In genomic region chr7:132245730-132246129, GRCm38 (mm10) we compare ENCODE assay signal across 17 mouse cellular contexts.
DNase-seq lines count a peak whose midpoint lies in the region; ATAC-seq and TF ChIP-seq lines count a peak whose summit lies in the region.
"Had no signal": no experiment of that assay in that cellular context is flagged by ENCODE, and none has a peak within 500 bp of the region (broad histone marks: within the 10 kb centered on the region; RNA-seq: fewer than 3 reads in every experiment).

No protein-coding gene starts in this region.

- no peak for ATAC-seq in forebrain, embryonic 12.5 days (ENCODE audit: low FRiP score)
- no peak for ATAC-seq in forebrain, embryonic 16.5 days
- ATAC-seq in kidney, embryonic 14.5 days (ENCODE audit: low FRiP score, low TSS enrichment): no peak
- ATAC-seq in heart, postnatal 0 days (ENCODE audit: insufficient read depth, low read depth): peak; percentile 34; the same call in 1 of the 2 replicates
- peak; percentile 62 for ATAC-seq in lung, postnatal 0 days
- ATAC-seq: intestine, embryonic 15.5 days; midbrain, embryonic 15.5 days had no signal

- H3K9me3 ChIP-seq in forebrain, embryonic 12.5 days: no peaks in the 10 kb centered on the region
- no peaks in the 10 kb centered on the region for H3K9me3 ChIP-seq in forebrain, embryonic 16.5 days (ENCODE audit: control insufficient read depth, low read length)
- H3K9me3 ChIP-seq in kidney, embryonic 14.5 days (ENCODE audit: control insufficient read depth, low read length): no peaks in the 10 kb centered on the region
- no peaks in the 10 kb centered on the region for H3K9me3 ChIP-seq in heart, postnatal 0 days (replicated peaks; ENCODE audit: control insufficient read depth, low read length)
- H3K9me3 ChIP-seq in lung, postnatal 0 days (ENCODE audit: low read length): no peaks in the 10 kb centered on the region
- H3K9me3 ChIP-seq: heart, embryonic 15.5 days; intestine, embryonic 15.5 days; limb, embryonic 13.5 days; midbrain, embryonic 15.5 days had no signal

- H3K4me3 ChIP-seq in forebrain, embryonic 12.5 days (replicated peaks): no peak overlapping the region
- H3K4me3 ChIP-seq in forebrain, embryonic 16.5 days (replicated peaks; ENCODE audit: low read length): no peak overlapping the region
- no peak overlapping the region for H3K4me3 ChIP-seq in kidney, embryonic 14.5 days (ENCODE audit: low read length)
- no peak overlapping the region for H3K4me3 ChIP-seq in heart, postnatal 0 days (ENCODE audit: low read depth, low read length)
- H3K4me3 ChIP-seq in lung, postnatal 0 days (ENCODE audit: low read depth, low read length): no peak overlapping the region
- H3K4me3 ChIP-seq: erythroblast, embryonic 14.5 days; heart, embryonic 15.5 days; intestine, embryonic 15.5 days; limb, embryonic 13.5 days; midbrain, embryonic 15.5 days had no signal

- H3K27ac ChIP-seq in forebrain, embryonic 12.5 days: 0 out of 2 replicates have a peak overlapping the region, but pooled peaks have one; percentile 95
- no peak overlapping the region for H3K27ac ChIP-seq in forebrain, embryonic 16.5 days (ENCODE audit: low read length)
- H3K27ac ChIP-seq in kidney, embryonic 14.5 days (ENCODE audit: low read depth, low read length): no peak overlapping the region
- H3K27ac ChIP-seq in heart, postnatal 0 days (ENCODE audit: low read depth): peak overlapping the region; percentile 23; the same call in 1 of the 2 replicates
- no peak overlapping the region for H3K27ac ChIP-seq in lung, postnatal 0 days (ENCODE audit: low read length)
- H3K27ac ChIP-seq: heart, embryonic 15.5 days; limb, embryonic 13.5 days; macrophage had no signal

- peak; percentile 57 for DNase-seq in kidney, adult 11 months
- DNase-seq in heart, postnatal 0 days (ENCODE audit: low spot score): no peak
- peak; percentile 47 for DNase-seq in lung, postnatal 0 days (ENCODE audit: low spot score)
- no peak for DNase-seq in thymus, adult 18-20 months
- DNase-seq in left cerebral cortex, adult 8-10 months (ENCODE audit: low spot score in 2 of 2): no peak
- DNase-seq: adrenal gland, postnatal 36 days; cerebellum, adult 11 months; thymus, postnatal 14 days had no signal

- H3K36me3 ChIP-seq in forebrain, embryonic 12.5 days (replicated peaks): peaks cover 12% of the 10 kb centered on the region
- no peaks in the 10 kb centered on the region for H3K36me3 ChIP-seq in forebrain, embryonic 16.5 days (ENCODE audit: control insufficient read depth, insufficient read depth)
- peaks cover 5% of the 10 kb centered on the region; the same call in 1 of the 2 replicates for H3K36me3 ChIP-seq in kidney, embryonic 14.5 days (ENCODE audit: control insufficient read depth, insufficient read depth, low read length)
- H3K36me3 ChIP-seq in heart, postnatal 0 days (replicated peaks; ENCODE audit: control insufficient read depth, insufficient read depth, low read length): no peaks in the 10 kb centered on the region
- H3K36me3 ChIP-seq in lung, postnatal 0 days (ENCODE audit: insufficient read depth, low read length): 0 out of 2 replicates have a peak, but pooled peaks cover 3% of the 10 kb centered on the region
- H3K36me3 ChIP-seq: heart, embryonic 15.5 days; midbrain, embryonic 15.5 days had no signal

- TF ChIP-seq CTCF in heart, postnatal 0 days (IDR thresholded peaks at IDR 0.05; ENCODE audit: low read depth): no peak
- TF ChIP-seq CTCF in lung, postnatal 0 days (IDR thresholded peaks at IDR 0.05): no peak

- H3K4me1 ChIP-seq in forebrain, embryonic 12.5 days: peaks cover 39% of the 10 kb centered on the region
- peaks cover 27% of the 10 kb centered on the region for H3K4me1 ChIP-seq in forebrain, embryonic 16.5 days (replicated peaks; ENCODE audit: control insufficient read depth, insufficient read depth, low read length)
- H3K4me1 ChIP-seq in kidney, embryonic 14.5 days (ENCODE audit: control insufficient read depth, insufficient read depth, low read length): peaks cover 21% of the 10 kb centered on the region
- H3K4me1 ChIP-seq in heart, postnatal 0 days (ENCODE audit: control insufficient read depth, insufficient read depth): no peaks in the 10 kb centered on the region
- H3K4me1 ChIP-seq in lung, postnatal 0 days (ENCODE audit: insufficient read depth, low read depth, low read length): 0 out of 2 replicates have a peak, but pooled peaks cover 5% of the 10 kb centered on the region
- H3K4me1 ChIP-seq: heart, embryonic 15.5 days had no signal

- TF ChIP-seq EP300 in heart, postnatal 0 days (IDR thresholded peaks at IDR 0.05; ENCODE audit: low read depth): peak; percentile 88
- peak; percentile 81 for TF ChIP-seq EP300 in lung, postnatal 0 days (IDR thresholded peaks at IDR 0.05)

- H3K4me2 ChIP-seq in forebrain, embryonic 12.5 days: no peak overlapping the region
- no peak overlapping the region for H3K4me2 ChIP-seq in forebrain, embryonic 16.5 days (ENCODE audit: low read length)
- no peak overlapping the region for H3K4me2 ChIP-seq in kidney, embryonic 14.5 days (replicated peaks; ENCODE audit: low read depth, low read length)
- no peak overlapping the region for H3K4me2 ChIP-seq in heart, postnatal 0 days (ENCODE audit: low read depth, low read length)
- H3K4me2 ChIP-seq in lung, postnatal 0 days (replicated peaks; ENCODE audit: low read depth, low read length): no peak overlapping the region
- H3K4me2 ChIP-seq: heart, embryonic 15.5 days; intestine, embryonic 15.5 days; limb, embryonic 13.5 days; midbrain, embryonic 15.5 days had no signal

- WGBS in forebrain, embryonic 12.5 days: 93% methylated on average over 6 of the region's 6 CpGs
- WGBS in forebrain, embryonic 16.5 days: 98% methylated on average over 6 of the region's 6 CpGs
- 89% methylated on average over 6 of the region's 6 CpGs for WGBS in kidney, embryonic 14.5 days
- WGBS in heart, postnatal 0 days: 69% methylated on average over 6 of the region's 6 CpGs
- WGBS in lung, postnatal 0 days: 71% methylated on average over 6 of the region's 6 CpGs

- no peak overlapping the region for H3K9ac ChIP-seq in forebrain, embryonic 12.5 days
- no peak overlapping the region for H3K9ac ChIP-seq in forebrain, embryonic 16.5 days (replicated peaks; ENCODE audit: low read depth, low read length)
- no peak overlapping the region for H3K9ac ChIP-seq in kidney, embryonic 14.5 days (ENCODE audit: low read depth, low read length)
- no peak overlapping the region for H3K9ac ChIP-seq in heart, postnatal 0 days (replicated peaks; ENCODE audit: low read depth, low read length)
- H3K9ac ChIP-seq in lung, postnatal 0 days (replicated peaks; ENCODE audit: low read depth): no peak overlapping the region
- H3K9ac ChIP-seq: heart, embryonic 15.5 days; intestine, embryonic 15.5 days; limb, embryonic 13.5 days; midbrain, embryonic 15.5 days had no signal

- 0 out of 2 replicates have a peak, but pooled peaks cover 3% of the 10 kb centered on the region for H3K27me3 ChIP-seq in forebrain, embryonic 12.5 days
- no peaks in the 10 kb centered on the region for H3K27me3 ChIP-seq in forebrain, embryonic 16.5 days (replicated peaks; ENCODE audit: control insufficient read depth, insufficient read depth, low read length)
- H3K27me3 ChIP-seq in kidney, embryonic 14.5 days (ENCODE audit: control insufficient read depth, insufficient read depth, low read length): no peaks in the 10 kb centered on the region
- H3K27me3 ChIP-seq in heart, postnatal 0 days (ENCODE audit: control insufficient read depth, insufficient read depth, low read length): no peaks in the 10 kb centered on the region
- H3K27me3 ChIP-seq in lung, postnatal 0 days (replicated peaks; ENCODE audit: insufficient read depth, low read length): no peaks in the 10 kb centered on the region
- H3K27me3 ChIP-seq: heart, embryonic 15.5 days; intestine, embryonic 15.5 days; limb, embryonic 13.5 days; midbrain, embryonic 15.5 days had no signal

Comparison
In these comparisons a context has a peak if more than half of its experiments do, and no peak if none do; other contexts are left out.
1. H3K27ac ChIP-seq: peak in forebrain, embryonic 12.5 days (single experiment) and heart, postnatal 0 days (single experiment); none in forebrain, embryonic 16.5 days (single experiment), kidney, embryonic 14.5 days (single experiment) and lung, postnatal 0 days (single experiment).
2. ATAC-seq: peak in heart, postnatal 0 days (single experiment) and lung, postnatal 0 days (single experiment); none in forebrain, embryonic 12.5 days (single experiment), forebrain, embryonic 16.5 days (single experiment) and kidney, embryonic 14.5 days (single experiment).
3. DNase-seq: peak in kidney, adult 11 months (single experiment) and lung, postnatal 0 days (single experiment); none in heart, postnatal 0 days (single experiment), thymus, adult 18-20 months (0 of 2) and left cerebral cortex, adult 8-10 months (0 of 2).